Mouse (Mus musculus): Measurements from ENCODE around the gene Prdm4. TPM values are rescaled to one million over a fixed set of nuclear protein-coding genes. Genes with fewer than 3 reads are reported as not detected.

The Prdm4 gene
- polyA plus RNA-seq, 1 experiment from 2014 or later = 5.3 TPM

DNA sequence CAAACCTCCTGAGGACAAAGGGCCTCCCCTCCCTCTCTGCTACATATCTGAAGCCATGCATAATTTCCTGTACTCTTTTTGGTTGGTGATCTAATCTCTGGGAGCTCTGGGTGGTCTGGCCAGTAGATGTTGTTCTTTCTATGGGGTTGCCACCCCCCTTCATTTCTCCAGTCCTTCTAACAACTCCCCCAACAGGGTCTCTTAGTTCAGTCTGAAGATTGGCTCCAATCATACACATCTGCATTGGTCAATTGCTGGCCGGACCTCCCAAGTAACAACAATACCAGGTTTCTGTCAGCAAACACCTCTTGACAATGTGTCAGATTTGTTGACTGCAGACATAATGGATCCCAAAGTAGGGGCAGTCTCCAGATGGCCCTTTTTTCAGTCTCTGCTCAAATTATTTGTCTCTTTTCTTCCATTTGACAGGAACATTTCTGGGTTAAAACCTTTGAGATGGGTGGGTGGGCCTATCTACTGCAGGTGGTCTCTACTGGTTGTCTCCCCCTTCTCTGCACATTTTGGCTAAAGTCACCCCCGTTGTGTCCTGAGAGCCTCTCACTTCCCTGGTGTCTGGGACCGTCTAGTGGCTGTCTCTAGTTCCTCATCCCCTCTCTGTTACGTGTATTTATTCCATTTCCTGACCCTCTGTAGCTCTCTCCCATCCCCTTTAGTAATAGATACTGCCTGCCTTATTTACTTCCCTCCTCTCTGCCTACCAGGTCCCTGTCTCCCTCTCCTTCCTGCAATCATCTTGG lies 70.7 kb downstream of the Prdm4 start:
- no peak for TF ChIP-seq CTCF (IDR thresholded peaks at IDR 0.05; ENCODE audit: low read depth)
- no peak for TF ChIP-seq EP300 (optimal IDR thresholded peaks at IDR 0.05)
- Histone ChIP-seq H3K27ac (replicated peaks) (no peak overlapping the region), H3K36me3 (ENCODE audit: control insufficient read depth, insufficient read depth, low read length) (no peaks in the 10 kb centered on the region), H3K27me3 (ENCODE audit: control insufficient read depth, insufficient read depth, low read length) (no peaks in the 10 kb centered on the region), H3K4me3 (ENCODE audit: low read depth, low read length) (no peak overlapping the region), H3K9ac (ENCODE audit: low read length) (no peak overlapping the region), H3K4me2 (replicated peaks; ENCODE audit: low read depth) (no peak overlapping the region), H3K4me1 (replicated peaks; ENCODE audit: control insufficient read depth, insufficient read depth) (no peaks in the 10 kb centered on the region), H3K9me3 (ENCODE audit: control insufficient read depth, low read length) (no peaks in the 10 kb centered on the region)
- no peak for DNase-seq (ENCODE audit: low spot score)
- ATAC-seq (ENCODE audit: low FRiP score, low TSS enrichment) = no peak
- WGBS = 60% methylated on average over 4 of the region's 4 CpGs

Other genes starting within 250 kb of the Prdm4 start
- 30.2 and 31.9 TPM in 2 replicates for gene Pwp1, start 87.6 kb downstream of the Prdm4 start, polyA plus RNA-seq (2015; fragmentation: Nextera tagmentation; extraction: Ambion mirVana)
- gene Ascl4, start 10.5 kb upstream of the Prdm4 start, polyA plus RNA-seq (2015; fragmentation: Nextera tagmentation; extraction: Ambion mirVana) = 0.30 and 0.52 TPM in 2 replicates
- 101 and 102 TPM in 2 replicates for gene Rtcb, start 40.7 kb upstream of the Prdm4 start, polyA plus RNA-seq (2015; fragmentation: Nextera tagmentation; extraction: Ambion mirVana)
- 14.9 and 15.6 TPM in 2 replicates for gene Bpifc, start 94.8 kb upstream of the Prdm4 start, polyA plus RNA-seq (2015; fragmentation: Nextera tagmentation; extraction: Ambion mirVana)
- 24.8 and 28.1 TPM in 2 replicates for gene Fbxo7, start 104.8 kb upstream of the Prdm4 start, polyA plus RNA-seq (2015; fragmentation: Nextera tagmentation; extraction: Ambion mirVana)